ENCODE assay signal across 22 mouse cellular contexts in the genomic region with DNA sequence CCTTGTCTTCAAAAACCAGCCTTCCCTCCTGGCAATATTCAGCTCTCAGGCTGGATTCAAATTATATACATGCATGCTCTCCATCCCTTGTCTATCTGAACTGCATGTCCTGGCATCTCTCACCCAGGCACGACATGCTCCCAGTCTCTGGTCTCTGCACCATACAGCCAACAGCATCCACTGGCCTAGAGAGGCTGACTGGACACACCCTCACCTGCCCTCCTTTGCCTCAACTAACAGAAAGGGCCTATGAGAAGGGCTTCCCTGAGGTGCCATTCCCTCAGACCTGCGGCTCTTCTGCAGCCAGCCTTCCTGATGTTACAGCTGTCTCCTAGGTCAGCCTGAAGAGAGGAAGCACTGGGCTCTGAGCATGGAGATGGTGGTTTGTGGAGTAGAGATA.
A peak's percentile ranks its signal among the peaks of the same experiment; 100 is the strongest.
DNase-seq lines count a peak whose midpoint lies in the region; ATAC-seq lines count a peak whose summit lies in the region.
"Had no signal": no experiment of that assay in that cellular context is flagged by ENCODE, and none has a peak within 500 bp of the region (broad histone marks: within the 10 kb centered on the region; RNA-seq: fewer than 3 reads in every experiment).

No protein-coding gene starts in this region.

- peak; percentile 87 for DNase-seq in heart, adult 11 months
- DNase-seq in heart, postnatal 4 days = no peak
- DNase-seq in midbrain, embryonic 11.5 days (ENCODE audit: low spot score, missing footprints) = peak; percentile 51
- no peak for DNase-seq in embryo, embryonic 11 days
- DNase-seq: adrenal gland, adult 2 months; adrenal gland, adult 8-10 months; adrenal gland, postnatal 10 days; adrenal gland, postnatal 14 days; adrenal gland, postnatal 25 days; adrenal gland, postnatal 36 days; B cell, adult 2 months; cerebellum, adult 11 months; cerebellum, adult 11-12 months had no signal

- peaks cover 100% of the 10 kb centered on the region for H3K4me1 ChIP-seq in megakaryocyte, embryonic 14.5 days
- peaks cover 9% of the 10 kb centered on the region for H3K4me1 ChIP-seq in midbrain, embryonic 11.5 days (ENCODE audit: control insufficient read depth, insufficient read depth, low read length)
- H3K4me1 ChIP-seq in midbrain, embryonic 15.5 days = peaks cover 28% of the 10 kb centered on the region

- peaks cover 100% of the 10 kb centered on the region for H3K36me3 ChIP-seq in megakaryocyte, embryonic 14.5 days (replicated peaks; ENCODE audit: low read length)
- H3K36me3 ChIP-seq in midbrain, embryonic 11.5 days (ENCODE audit: control insufficient read depth, insufficient read depth, low read length) = no peaks in the 10 kb centered on the region
- H3K36me3 ChIP-seq in midbrain, embryonic 15.5 days (replicated peaks) = no peaks in the 10 kb centered on the region
- peaks cover 41% of the 10 kb centered on the region for H3K36me3 ChIP-seq in macrophage (ENCODE audit: inconsistent target)

- peaks cover 16% of the 10 kb centered on the region; the same call in 1 of the 2 replicates for H3K79me2 ChIP-seq in macrophage (ENCODE audit: inconsistent target)

- H3K27ac ChIP-seq in midbrain, embryonic 11.5 days (ENCODE audit: low read depth, low read length) = no peak overlapping the region
- no peak overlapping the region for H3K27ac ChIP-seq in midbrain, embryonic 15.5 days
- H3K27ac ChIP-seq in macrophage = 0 out of 2 replicates have a peak overlapping the region, but pooled peaks have one; percentile 2

- H3K9ac ChIP-seq in midbrain, embryonic 11.5 days (ENCODE audit: low read length) = no peak overlapping the region
- no peak overlapping the region for H3K9ac ChIP-seq in midbrain, embryonic 15.5 days

- H3K4me3 ChIP-seq in megakaryocyte, embryonic 14.5 days (replicated peaks) = peak overlapping the region; percentile 18
- H3K4me3 ChIP-seq in midbrain, embryonic 11.5 days (ENCODE audit: low read depth, low read length) = no peak overlapping the region
- no peak overlapping the region for H3K4me3 ChIP-seq in midbrain, embryonic 15.5 days
- H3K4me3 ChIP-seq in macrophage (ENCODE audit: inconsistent target) = no peak overlapping the region

- no peaks in the 10 kb centered on the region for H3K27me3 ChIP-seq in megakaryocyte, embryonic 14.5 days (replicated peaks)
- H3K27me3 ChIP-seq in midbrain, embryonic 11.5 days (ENCODE audit: control insufficient read depth, insufficient read depth, low read length) = no peaks in the 10 kb centered on the region; the same call in 1 of the 2 replicates
- H3K27me3 ChIP-seq in midbrain, embryonic 15.5 days (replicated peaks) = no peaks in the 10 kb centered on the region
- H3K27me3 ChIP-seq: CH12.LX, Patski had no signal

- no peak overlapping the region for H3K4me2 ChIP-seq in midbrain, embryonic 11.5 days
- no peak overlapping the region for H3K4me2 ChIP-seq in midbrain, embryonic 15.5 days

- H3K9me3 ChIP-seq in megakaryocyte, embryonic 14.5 days = no peaks in the 10 kb centered on the region
- no peaks in the 10 kb centered on the region for H3K9me3 ChIP-seq in midbrain, embryonic 11.5 days (ENCODE audit: control insufficient read depth, low read length)
- H3K9me3 ChIP-seq in midbrain, embryonic 15.5 days = no peaks in the 10 kb centered on the region
- H3K9me3 ChIP-seq: G1E had no signal

- WGBS in midbrain, embryonic 11.5 days = 95% methylated on average over 2 of the region's 2 CpGs
- 90% methylated on average over 2 of the region's 2 CpGs for WGBS in midbrain, embryonic 15.5 days
- WGBS in macrophage (ENCODE audit: missing documents) = 93% methylated on average over 2 of the region's 2 CpGs

- ATAC-seq in megakaryocyte, adult 5-6 weeks (ENCODE audit: poor library complexity, severe bottlenecking) = no peak
- no peak for ATAC-seq in midbrain, embryonic 11.5 days (ENCODE audit: low FRiP score)
- ATAC-seq in midbrain, embryonic 15.5 days (replicated peaks) = no peak
- ATAC-seq: activated CD4-positive, CD25-positive, alpha-beta regulatory T cell, adult 4 months; CD4-positive, CD25-positive, alpha-beta regulatory T cell, adult 4 months; Patski had no signal

Comparison
In these comparisons a context has a peak if more than half of its experiments do, and no peak if none do; other contexts are left out.
1. DNase-seq: peak in heart, adult 11 months (single experiment) and midbrain, embryonic 11.5 days (single experiment); none in heart, postnatal 4 days (single experiment) and embryo, embryonic 11 days (single experiment).